Mouse (Mus musculus) C2C12 (cell line): ENCODE results near the gene Hoxa4. TPM values are rescaled to one million over a fixed set of nuclear protein-coding genes. Genes with fewer than 3 reads are reported as not detected.

Experiments
- H3K27me3 ChIP-seq: one replicate; pipeline ENCODE4 v1.6.1; 2011; ENCODE audit not compliant: control insufficient read depth, insufficient read depth, insufficient read length
- H3K36me3 ChIP-seq: one replicate; pipeline ENCODE4 v1.6.1; 2011; ENCODE audit not compliant: control insufficient read depth, insufficient read depth
- H3K4me3 ChIP-seq: one replicate; pipeline ENCODE4 v1.5.1; 2011; ENCODE audit warnings: mild to moderate bottlenecking, control low read depth; ENCODE audit not compliant: poor library complexity, insufficient read depth, severe bottlenecking
- H3K79me2 ChIP-seq: one replicate; pipeline ENCODE4 v1.6.1; 2011; ENCODE audit not compliant: control insufficient read depth, insufficient read depth
- H3K79me3 ChIP-seq: one replicate; pipeline ENCODE4 v1.6.1; 2011; ENCODE audit warnings: low read depth, control low read depth
- H3ac ChIP-seq: one replicate; pipeline ENCODE3; 2011; ENCODE audit warnings: low read depth; ENCODE audit not compliant: control insufficient read depth, insufficient read length
- CEBPB ChIP-seq: IDR thresholded peaks from one replicate; pipeline ENCODE4 v1.6.1; 2011; ENCODE audit warnings: low read depth, mild to moderate bottlenecking, control low read depth, moderate library complexity
- CTCF ChIP-seq: IDR thresholded peaks from one replicate; pipeline ENCODE4 v1.5.1; 2011; ENCODE audit not compliant: control insufficient read depth, insufficient read depth, insufficient read length
- FOSL1 ChIP-seq: IDR thresholded peaks from one replicate; pipeline ENCODE4 v1.8.0; 2011; ENCODE audit warnings: mild to moderate bottlenecking, low read length; ENCODE audit not compliant: poor library complexity, insufficient read depth, severe bottlenecking
- MAX ChIP-seq: IDR thresholded peaks from one replicate; pipeline ENCODE4 v1.6.1; 2011; ENCODE audit warnings: mild to moderate bottlenecking, control low read depth
- MYOD1 ChIP-seq: IDR thresholded peaks from one replicate; pipeline ENCODE4 v1.6.1; 2011; ENCODE audit warnings: low read depth; ENCODE audit not compliant: control insufficient read depth, insufficient read length
- MYOG ChIP-seq: IDR thresholded peaks from one replicate; pipeline ENCODE4 v1.6.1; 2011; ENCODE audit not compliant: control insufficient read depth, insufficient read length; ENCODE audit errors: extremely low read depth
- USF1 ChIP-seq: IDR thresholded peaks from one replicate; pipeline ENCODE4 v1.6.1; 2011; ENCODE audit warnings: low read depth, mild to moderate bottlenecking, control low read depth, moderate library complexity
- polyA plus RNA-seq: library from polyadenylated mRNA; unstranded; fragments of >200 nt; fragmentation: generic; extraction: Trizol; gene quantifications from one replicate; pipeline ENCODE4 v1.2.1, GENCODE M21; 2012; ENCODE audit warnings: missing spikeins

Gene Hoxa4
- polyA plus RNA-seq, 1 experiment: 0.74 TPM

DNA sequence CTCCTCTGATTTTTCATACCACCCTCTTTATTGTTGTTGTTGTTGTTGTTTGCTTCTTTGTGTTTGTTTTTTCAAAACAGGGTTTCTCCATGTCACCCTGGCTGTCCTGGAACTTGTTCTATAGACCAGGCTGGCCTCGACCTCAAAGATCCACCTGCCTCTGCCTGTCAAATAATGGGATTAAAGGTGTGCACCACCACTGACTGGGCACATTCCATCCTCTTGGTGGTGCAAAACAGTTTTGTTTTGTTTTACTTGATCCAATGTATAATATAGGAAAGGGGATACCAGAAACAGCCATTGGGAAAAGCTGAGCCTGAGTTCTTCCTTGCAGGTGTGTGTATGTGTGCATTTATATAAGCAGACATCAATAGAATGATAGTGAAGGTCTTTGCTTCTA is 5.1 kb downstream of the Hoxa4 start:
- no peak overlapping the region for H3K4me3 ChIP-seq
- H3ac ChIP-seq: no peak overlapping the region
- H3K27me3 ChIP-seq: no peaks in the 10 kb centered on the region
- H3K79me2 ChIP-seq: no peaks in the 10 kb centered on the region
- no peaks in the 10 kb centered on the region for H3K79me3 ChIP-seq
- no peaks in the 10 kb centered on the region for H3K36me3 ChIP-seq
- TF ChIP-seq MAX (no peak), MYOD1 (no peak), CTCF (no peak), MYOG (no peak), CEBPB (no peak), USF1 (no peak), FOSL1 (no peak)

DNA sequence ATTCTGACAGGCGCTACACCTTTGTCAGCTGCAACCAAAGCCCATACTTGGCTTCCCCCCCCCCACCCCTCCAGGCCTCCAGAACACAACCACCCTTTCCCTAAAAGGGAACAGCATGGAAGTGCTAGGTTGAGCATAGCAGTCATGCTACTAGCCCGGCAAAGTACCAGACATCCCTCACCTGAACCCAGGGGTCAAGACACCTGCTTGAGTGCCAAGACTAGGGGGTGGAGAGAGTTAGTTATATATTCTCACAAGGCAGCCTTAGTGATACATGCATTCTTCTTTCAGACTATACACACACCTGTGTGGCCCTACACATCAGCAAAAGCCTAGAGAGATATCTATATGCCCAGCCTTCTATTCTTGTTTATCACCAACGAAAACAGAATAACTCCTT is 5.7 kb downstream of the Hoxa4 start:
- H3K4me3 ChIP-seq: no peak overlapping the region
- no peaks in the 10 kb centered on the region for H3K27me3 ChIP-seq
- TF ChIP-seq MYOG (no peak), CEBPB (no peak)
- H3K79me2 ChIP-seq: no peaks in the 10 kb centered on the region
- no peaks in the 10 kb centered on the region for H3K36me3 ChIP-seq
- H3ac ChIP-seq: no peak overlapping the region
- H3K79me3 ChIP-seq: no peaks in the 10 kb centered on the region

DNA sequence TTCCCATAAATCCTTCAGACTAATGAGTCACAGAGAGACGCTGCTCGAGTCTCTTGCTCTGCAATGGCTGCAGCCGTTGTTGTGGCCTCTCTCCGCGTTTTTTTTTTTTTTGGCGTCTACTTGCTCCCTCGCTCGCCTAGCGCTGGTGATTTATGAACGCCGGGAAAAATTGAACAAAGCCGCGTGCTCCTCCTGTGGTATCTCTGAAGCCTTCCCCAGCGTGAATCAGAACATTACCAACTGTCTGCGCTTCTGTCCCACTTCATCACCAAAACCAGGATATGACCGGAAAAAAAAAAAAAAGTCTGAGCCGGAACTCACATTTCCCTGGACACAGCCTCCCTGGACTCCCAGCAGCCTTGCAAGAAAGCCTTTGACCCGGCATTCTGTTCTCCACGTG is 6.3 kb downstream of the Hoxa4 start:
- Histone ChIP-seq H3K79me3 (no peaks in the 10 kb centered on the region), H3K27me3 (no peaks in the 10 kb centered on the region), H3K4me3 (no peak overlapping the region), H3K36me3 (no peaks in the 10 kb centered on the region), H3K79me2 (no peaks in the 10 kb centered on the region), H3ac (no peak overlapping the region)
- TF ChIP-seq CTCF (no peak), MYOG (no peak), FOSL1 (no peak), CEBPB (no peak), MAX (no peak)

DNA sequence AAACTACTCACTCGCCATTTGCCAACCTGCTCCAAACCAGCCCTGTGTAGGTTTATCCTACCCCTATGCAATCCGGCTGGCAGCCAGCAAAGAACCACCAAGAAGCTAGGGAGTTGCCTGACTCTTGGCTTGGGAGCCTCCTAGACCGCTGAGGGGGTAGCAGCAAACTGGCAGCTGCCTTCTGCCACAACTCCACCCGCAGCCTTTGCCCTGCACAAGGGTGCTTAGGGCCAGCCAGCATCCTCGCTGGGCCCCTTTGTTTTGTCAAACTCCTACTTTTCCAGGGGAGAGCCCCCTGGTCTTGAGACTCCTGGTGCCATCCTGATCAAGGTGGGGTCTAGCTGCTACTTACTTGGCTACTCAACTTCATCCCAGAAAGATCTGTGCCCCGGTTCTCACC is 6.9 kb downstream of the Hoxa4 start:
- H3K27me3 ChIP-seq: no peaks in the 10 kb centered on the region
- no peak overlapping the region for H3ac ChIP-seq

DNA sequence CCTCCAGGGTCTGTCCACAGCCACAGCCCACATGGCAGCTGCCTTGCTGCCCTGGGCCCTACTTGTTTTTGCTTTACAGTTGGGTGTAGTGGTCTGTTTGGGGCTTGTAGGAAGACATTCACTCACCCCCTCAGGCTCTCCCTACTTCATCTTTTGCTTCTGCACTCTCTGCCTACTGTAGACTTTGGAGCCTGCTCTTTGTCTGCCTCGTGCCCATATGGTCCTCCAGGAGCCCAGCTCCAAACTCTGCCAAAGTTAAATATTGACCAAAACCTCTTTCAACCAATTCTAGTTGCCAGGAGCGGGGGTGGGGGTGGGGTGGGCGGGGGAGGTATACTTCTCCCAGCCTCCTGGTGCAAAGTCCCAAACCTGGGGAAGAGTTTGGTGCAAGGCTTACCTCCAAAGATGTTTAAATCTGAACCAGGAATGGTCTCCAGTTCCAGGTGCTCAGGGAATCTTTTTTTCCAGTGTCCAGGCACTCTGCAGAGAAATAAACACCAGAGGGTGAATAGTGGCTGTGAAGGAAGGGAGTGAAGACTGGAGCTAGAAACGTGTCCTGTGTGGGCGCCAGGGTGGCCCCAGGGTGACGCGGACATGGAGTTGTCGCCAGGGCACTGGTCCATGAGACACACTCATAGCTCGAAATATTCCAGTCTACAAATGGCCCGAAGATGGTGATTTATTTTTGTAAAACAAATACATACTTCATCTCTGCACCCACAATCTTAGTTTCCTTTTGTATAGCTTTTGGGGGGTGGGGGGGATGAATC is 8.1 kb downstream of the Hoxa4 start:
- Histone ChIP-seq H3K36me3 (no peaks in the 10 kb centered on the region), H3ac (no peak overlapping the region), H3K79me2 (no peaks in the 10 kb centered on the region), H3K79me3 (no peaks in the 10 kb centered on the region), H3K27me3 (no peaks in the 10 kb centered on the region), H3K4me3 (no peak overlapping the region)
- TF ChIP-seq CTCF (no peak), USF1 (no peak), MYOD1 (no peak), MYOG (no peak), CEBPB (no peak), MAX (no peak), FOSL1 (no peak)

More for the DNA sequence above, 6.9 kb downstream of the Hoxa4 start:
- Histone ChIP-seq H3K36me3 (no peaks in the 10 kb centered on the region), H3K79me2 (no peaks in the 10 kb centered on the region), H3K4me3 (no peak overlapping the region), H3K79me3 (no peaks in the 10 kb centered on the region)
- TF ChIP-seq FOSL1: no peak
- no peak for TF ChIP-seq MAX
- no peak for TF ChIP-seq CTCF
- TF ChIP-seq USF1: no peak
- TF ChIP-seq MYOG: no peak
- no peak for TF ChIP-seq CEBPB
- TF ChIP-seq MYOD1: no peak

DNA sequence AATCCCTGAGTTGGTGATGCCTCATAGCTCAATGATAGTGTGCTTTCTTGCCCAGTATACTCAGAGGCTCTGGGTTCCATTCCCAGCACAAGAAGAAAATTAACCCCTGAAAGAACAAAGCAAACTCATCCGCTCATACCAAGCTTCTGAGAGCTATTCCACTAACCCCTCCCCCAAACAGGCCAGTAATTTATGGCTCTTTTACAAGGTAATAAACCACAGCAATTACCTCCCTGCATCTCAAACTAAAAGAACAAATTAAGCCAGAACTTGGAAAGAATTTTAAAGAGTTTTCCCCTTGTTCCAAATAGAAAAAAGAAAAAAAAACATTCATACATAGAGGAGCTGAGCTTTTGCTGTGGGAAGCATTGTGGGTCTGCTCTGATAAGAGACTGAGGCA is 8.8 kb downstream of the Hoxa4 start:
- TF ChIP-seq FOSL1: no peak
- TF ChIP-seq CEBPB: no peak
- H3ac ChIP-seq: no peak overlapping the region
- no peaks in the 10 kb centered on the region for H3K27me3 ChIP-seq
- no peaks in the 10 kb centered on the region for H3K79me3 ChIP-seq
- no peaks in the 10 kb centered on the region for H3K79me2 ChIP-seq
- H3K4me3 ChIP-seq: no peak overlapping the region
- no peaks in the 10 kb centered on the region for H3K36me3 ChIP-seq
